Mouse (Mus musculus) embryonic facial prominence, embryonic 10.5 days (tissue): Measurements from ENCODE around the gene Ccdc13. TPM values are rescaled to one million over a fixed set of nuclear protein-coding genes. Genes with fewer than 3 reads are reported as not detected.

ENCODE experiments used
- DNase-seq: peaks from one replicate; pipeline ENCODE4 v3.0.0-alpha.2; 2017; ENCODE audit warnings: low spot score
- H3K27ac ChIP-seq: fragments of 300-500 bp; sonication (generic); replicated peaks from 2 replicates; pipeline ENCODE4 v1.5.1; 2016; ENCODE audit warnings: mild to moderate bottlenecking
- H3K27me3 ChIP-seq: fragments of 300-500 bp; sonication (generic); replicated peaks from 2 replicates; pipeline ENCODE4 v1.6.1; 2016; ENCODE audit warnings: low read depth, mild to moderate bottlenecking; ENCODE audit not compliant: poor library complexity, severe bottlenecking
- H3K36me3 ChIP-seq: fragments of 300-500 bp; sonication (generic); replicated peaks from 2 replicates; pipeline ENCODE4 v1.6.1; 2016; ENCODE audit warnings: mild to moderate bottlenecking, moderate library complexity
- H3K4me1 ChIP-seq: fragments of 300-500 bp; sonication (generic); 2 replicates; pipeline ENCODE4 v1.6.1; 2016
- H3K4me3 ChIP-seq: fragments of 300-500 bp; sonication (generic); 2 replicates; pipeline ENCODE4 v1.5.1; 2016; ENCODE audit warnings: mild to moderate bottlenecking, moderate library complexity
- H3K9me3 ChIP-seq: fragments of 300-500 bp; sonication (generic); 2 replicates; pipeline ENCODE4 v1.6.1; 2016; ENCODE audit warnings: mild to moderate bottlenecking
- WGBS: fragments of 180-500 bp; shearing (Covaris S2); methylation state at CpG from one replicate; pipeline ENCODE4 v1.1.7; 2016; 5-methylcytosine and 5-hydroxymethylcytosine counted together
- polyA plus RNA-seq: library from polyadenylated mRNA; unstranded; fragments of >200 nt; fragmentation: Nextera tagmentation; extraction: Ambion mirVana; gene quantifications from 2 replicates; pipeline ENCODE4 v1.2.1, GENCODE M21; 2016

Gene Ccdc13
- polyA plus RNA-seq, 1 experiment from 2014 or later = 0.83 TPM

DNA sequence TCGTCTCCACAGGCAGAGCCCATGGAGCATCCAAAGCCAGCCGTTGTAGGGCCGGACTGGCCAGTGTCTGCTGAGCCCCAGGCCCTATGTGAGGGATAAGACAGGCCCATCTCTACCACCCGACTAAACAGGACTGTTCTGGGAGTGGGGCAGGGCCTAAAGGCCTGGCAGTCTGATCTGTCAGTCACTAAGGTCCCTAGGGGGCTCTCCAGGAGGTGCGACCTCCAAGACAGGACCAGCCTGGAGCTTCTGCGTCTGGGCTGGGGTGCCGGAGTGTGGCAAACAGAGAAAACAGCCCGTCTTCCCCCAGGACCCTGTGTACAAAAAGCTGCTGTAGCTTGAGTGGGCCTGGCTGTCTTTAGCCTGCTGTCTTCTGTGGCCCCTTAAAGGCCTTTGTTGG is 77.5 kb downstream of the Ccdc13 start:
- WGBS = 66% methylated on average over 8 of the region's 8 CpGs
- H3K4me1 ChIP-seq = peaks cover 57% of the 10 kb centered on the region
- H3K4me3 ChIP-seq = peak overlapping the region; percentile 82; the same call in 1 of the 2 replicates
- no peaks in the 10 kb centered on the region for H3K27me3 ChIP-seq
- no peaks in the 10 kb centered on the region for H3K9me3 ChIP-seq
- peak overlapping the region; percentile 97 for H3K27ac ChIP-seq
- peaks cover 56% of the 10 kb centered on the region for H3K36me3 ChIP-seq
- DNase-seq = no peak

- H3K27ac ChIP-seq = peak overlapping the region; percentile 97
- no peaks in the 10 kb centered on the region for H3K9me3 ChIP-seq
- 69% methylated on average over 10 of the region's 10 CpGs for WGBS
- peaks cover 56% of the 10 kb centered on the region for H3K36me3 ChIP-seq
- H3K4me3 ChIP-seq = peak overlapping the region; percentile 82
- DNase-seq = no peak
- peaks cover 57% of the 10 kb centered on the region for H3K4me1 ChIP-seq
- no peaks in the 10 kb centered on the region for H3K27me3 ChIP-seq
Observed at GRCm38 (mm10) chr9:121761091-121761665, 78.1 kb downstream of the Ccdc13 start.

DNA sequence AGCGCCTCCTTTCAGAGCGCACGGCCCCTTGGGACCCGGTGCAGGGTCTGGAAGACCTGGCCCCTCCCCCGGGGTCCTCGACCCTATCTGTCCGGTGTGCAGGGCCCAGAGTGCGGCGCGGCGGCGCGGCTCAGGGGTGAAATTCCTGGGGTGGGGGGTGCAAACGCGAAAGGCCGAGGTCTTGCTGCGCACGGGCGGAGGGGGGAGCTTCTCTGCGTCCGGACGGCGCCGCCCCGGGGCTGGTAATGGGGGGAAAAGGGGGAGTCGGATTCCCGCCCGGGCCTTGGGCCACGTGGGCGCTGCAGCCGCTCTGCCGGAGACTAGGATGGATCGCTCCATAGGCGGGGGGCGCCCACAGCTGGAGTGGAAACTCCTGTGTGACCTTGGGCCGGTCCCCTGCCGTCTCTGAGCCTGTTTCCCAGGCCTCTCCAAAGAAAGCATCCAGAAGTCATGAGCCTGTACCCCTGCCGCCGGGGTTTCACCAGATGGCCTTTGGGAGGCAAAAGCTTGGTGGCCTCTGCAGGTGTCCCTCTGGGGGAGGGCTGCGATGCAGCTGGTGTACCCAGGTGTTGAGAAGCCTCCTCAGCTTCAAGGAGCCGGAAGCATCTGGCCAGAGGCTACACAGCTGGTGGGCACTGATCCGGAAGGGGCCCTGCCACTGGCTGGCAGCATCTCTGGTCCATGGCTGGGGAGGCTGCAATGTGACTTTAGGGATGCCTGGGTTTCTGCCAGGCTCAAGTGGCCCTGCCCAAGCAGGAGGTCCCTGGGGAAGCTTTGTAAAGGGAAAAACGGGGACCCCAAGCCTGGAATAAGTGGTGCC is 78.8 kb downstream of the Ccdc13 start:
- Histone ChIP-seq H3K4me1 (peaks cover 57% of the 10 kb centered on the region), H3K36me3 (peaks cover 56% of the 10 kb centered on the region), H3K27me3 (no peaks in the 10 kb centered on the region), H3K9me3 (no peaks in the 10 kb centered on the region), H3K4me3 (peak overlapping the region; percentile 82), H3K27ac (peak overlapping the region; percentile 97)
- DNase-seq = peak; percentile 93
- WGBS = 2% methylated on average over 43 of the region's 43 CpGs

DNA sequence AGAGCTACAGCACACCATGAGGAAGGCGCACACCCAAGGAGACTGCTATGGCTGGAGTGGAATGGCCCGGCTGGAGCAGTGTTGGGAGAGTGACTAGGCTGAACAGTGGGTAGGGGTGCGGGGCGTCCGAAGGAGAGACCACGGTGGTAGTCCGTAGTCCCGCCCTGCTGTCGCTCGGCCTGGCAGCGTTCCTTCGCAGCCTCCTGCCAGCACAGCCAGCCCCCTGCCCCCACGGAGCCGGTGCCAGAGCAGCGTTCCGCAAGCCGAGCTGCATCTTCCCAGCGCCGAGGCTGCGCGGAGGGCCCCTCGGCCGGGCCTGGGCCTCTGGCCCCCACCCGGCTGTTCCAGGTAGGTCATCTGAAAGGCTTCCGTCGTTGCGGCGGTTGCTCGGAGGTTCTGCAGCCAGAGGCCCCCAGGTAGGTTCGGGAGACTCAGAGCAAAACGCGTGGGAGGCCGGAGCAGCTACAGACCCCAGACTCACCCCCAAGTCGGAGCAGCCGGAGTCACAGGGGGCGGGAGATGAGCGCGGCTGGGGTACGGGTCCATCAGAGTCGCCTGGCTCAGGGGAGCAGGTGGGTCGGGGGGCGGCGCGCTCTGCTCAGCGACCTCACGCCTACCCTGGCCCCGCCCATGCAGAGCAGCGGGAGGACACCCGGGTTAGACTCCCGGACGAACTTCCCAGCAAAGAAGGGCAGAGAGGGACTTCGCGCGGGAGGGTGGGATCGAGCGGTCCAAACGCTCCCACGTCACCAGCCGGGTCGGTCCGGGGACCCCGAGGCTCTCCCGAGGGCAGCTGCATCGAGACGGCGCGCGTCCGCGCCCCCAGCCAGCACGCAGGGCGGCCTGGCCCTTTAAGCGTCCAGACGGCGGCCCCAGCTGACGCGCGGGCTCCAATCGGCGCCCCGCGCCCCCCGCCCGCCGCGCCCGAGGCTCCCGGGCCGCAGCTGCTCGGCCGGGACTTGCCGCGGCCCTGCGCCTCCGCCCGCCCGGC is 79.9 kb downstream of the Ccdc13 start, which contains the start of gene Zfp651:
Gene Zfp651, plus strand, starts transcription at position 240 of the 991 bp plus-strand sequence.
- peak within 1 kb of the TSS; percentile 82 for H3K4me3 ChIP-seq
- H3K9me3 ChIP-seq = no peaks in the 10 kb centered on the region
- under 1% methylated on average over 97 of the region's 97 CpGs for WGBS
- DNase-seq = peak; percentile 85
- peak within 1 kb of the TSS; percentile 97 for H3K27ac ChIP-seq
- H3K36me3 ChIP-seq = peaks cover 56% of the 10 kb centered on the region
- no peaks in the 10 kb centered on the region for H3K27me3 ChIP-seq
- peaks cover 57% of the 10 kb centered on the region for H3K4me1 ChIP-seq

DNA sequence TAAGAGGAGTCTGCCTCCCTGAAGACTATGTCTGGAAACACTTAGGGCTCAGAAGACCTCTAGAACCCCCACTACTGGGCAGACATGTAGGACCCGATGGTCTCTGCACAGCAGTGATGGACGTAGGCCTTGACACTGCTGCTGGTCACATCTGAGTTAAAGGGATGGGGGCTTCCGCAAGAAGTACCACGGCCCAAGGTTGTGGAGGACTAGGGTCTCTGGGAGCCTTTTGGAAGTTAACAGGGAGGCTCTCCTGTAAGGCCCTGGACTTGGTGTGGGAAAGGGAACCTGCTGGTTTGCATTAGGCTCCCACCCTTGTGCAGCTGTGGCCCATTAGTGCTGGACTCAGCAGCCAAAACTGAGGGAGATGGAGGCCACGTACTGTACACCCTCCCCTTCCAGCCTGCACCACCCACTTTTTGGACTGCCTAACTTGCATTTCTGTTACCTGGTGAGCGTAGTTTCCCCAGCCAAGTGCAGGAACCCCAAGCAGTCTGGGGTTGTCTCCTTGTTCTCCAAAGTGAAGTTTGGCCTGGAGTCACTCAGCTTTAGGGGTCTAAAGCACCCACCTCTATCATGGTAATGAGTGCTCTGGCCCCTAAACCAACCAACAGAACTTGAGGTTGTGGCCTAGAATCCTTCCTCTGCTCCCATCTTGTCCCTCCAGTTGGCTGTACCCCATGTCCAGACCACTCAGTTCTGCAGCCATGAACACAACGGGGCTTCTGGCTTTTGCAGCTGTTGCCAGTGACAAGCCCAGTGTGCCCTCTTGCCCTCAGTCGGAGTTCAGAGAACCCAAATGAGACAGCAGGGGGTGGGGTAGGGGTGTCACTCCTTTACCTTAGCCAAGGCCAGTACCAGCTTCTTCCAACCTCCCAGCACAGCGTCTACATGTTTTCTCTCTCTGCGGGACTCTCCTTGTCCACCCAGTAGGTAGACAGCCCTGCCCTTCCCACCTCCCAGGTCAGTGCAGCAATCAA is 81.1 kb downstream of the Ccdc13 start:
- peak overlapping the region; percentile 82 for H3K4me3 ChIP-seq
- 42% methylated on average over 10 of the region's 10 CpGs for WGBS
- DNase-seq = peak; percentile 72
- H3K9me3 ChIP-seq = no peaks in the 10 kb centered on the region
- H3K27ac ChIP-seq = peak overlapping the region; percentile 35; the same call in 1 of the 2 replicates
- no peaks in the 10 kb centered on the region for H3K27me3 ChIP-seq
- H3K36me3 ChIP-seq = peaks cover 56% of the 10 kb centered on the region
- H3K4me1 ChIP-seq = peaks cover 55% of the 10 kb centered on the region

DNA sequence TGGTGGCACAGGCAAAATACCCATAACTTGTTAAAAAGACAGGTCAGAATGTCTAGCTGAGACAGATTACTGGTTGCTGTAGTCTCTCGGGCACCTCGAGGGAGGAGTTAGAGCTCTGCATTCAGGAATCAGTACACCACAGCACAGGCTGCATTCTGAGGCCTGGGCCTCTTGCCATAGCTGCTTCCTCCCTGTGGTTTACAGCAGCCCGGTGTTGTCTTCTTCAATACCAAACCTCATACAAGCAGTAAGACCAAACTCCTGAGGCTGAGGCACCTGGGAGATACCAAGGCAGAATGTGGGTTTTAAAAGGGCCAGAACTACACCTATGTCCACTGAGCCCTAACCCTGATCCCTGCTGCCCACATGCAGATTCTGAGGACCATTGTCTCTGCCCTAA is 81.8 kb downstream of the Ccdc13 start:
- WGBS = 72% methylated on average over 3 of the region's 3 CpGs
- peak; percentile 32 for DNase-seq
- Histone ChIP-seq H3K36me3 (peaks cover 56% of the 10 kb centered on the region), H3K4me1 (peaks cover 48% of the 10 kb centered on the region), H3K27ac (peak overlapping the region; percentile 35; the same call in 1 of the 2 replicates), H3K4me3 (peak overlapping the region; percentile 82; the same call in 1 of the 2 replicates), H3K27me3 (no peaks in the 10 kb centered on the region), H3K9me3 (no peaks in the 10 kb centered on the region)

- H3K4me1 ChIP-seq = peaks cover 42% of the 10 kb centered on the region
- H3K9me3 ChIP-seq = no peaks in the 10 kb centered on the region
- no peak for DNase-seq
- H3K36me3 ChIP-seq = peaks cover 56% of the 10 kb centered on the region
- no peak overlapping the region for H3K4me3 ChIP-seq
- no peaks in the 10 kb centered on the region for H3K27me3 ChIP-seq
- 85% methylated on average over 3 of the region's 3 CpGs for WGBS
- no peak overlapping the region for H3K27ac ChIP-seq
Observed at GRCm38 (mm10) chr9:121756785-121757184, 82.5 kb downstream of the Ccdc13 start.

- H3K9me3 ChIP-seq = no peaks in the 10 kb centered on the region
- no peaks in the 10 kb centered on the region for H3K27me3 ChIP-seq
- WGBS = 94% methylated on average over 3 of the region's 3 CpGs
- peaks cover 74% of the 10 kb centered on the region for H3K36me3 ChIP-seq
- no peak overlapping the region for H3K4me3 ChIP-seq
- H3K4me1 ChIP-seq = peaks cover 24% of the 10 kb centered on the region
- no peak for DNase-seq
- no peak overlapping the region for H3K27ac ChIP-seq
Observed at GRCm38 (mm10) chr9:121754624-121755023, 84.6 kb downstream of the Ccdc13 start.

GRCm38 (mm10) chr9:121752774-121753173 is 86.5 kb downstream of the Ccdc13 start:
- Histone ChIP-seq H3K27me3 (no peaks in the 10 kb centered on the region), H3K9me3 (no peaks in the 10 kb centered on the region), H3K4me3 (no peak overlapping the region), H3K36me3 (peaks cover 93% of the 10 kb centered on the region), H3K4me1 (peaks cover 5% of the 10 kb centered on the region), H3K27ac (no peak overlapping the region)
- no peak for DNase-seq
- WGBS = 95% methylated on average over 9 of the region's 9 CpGs
